ENCODE assay signal across 7 mouse cellular contexts in the genomic region with DNA sequence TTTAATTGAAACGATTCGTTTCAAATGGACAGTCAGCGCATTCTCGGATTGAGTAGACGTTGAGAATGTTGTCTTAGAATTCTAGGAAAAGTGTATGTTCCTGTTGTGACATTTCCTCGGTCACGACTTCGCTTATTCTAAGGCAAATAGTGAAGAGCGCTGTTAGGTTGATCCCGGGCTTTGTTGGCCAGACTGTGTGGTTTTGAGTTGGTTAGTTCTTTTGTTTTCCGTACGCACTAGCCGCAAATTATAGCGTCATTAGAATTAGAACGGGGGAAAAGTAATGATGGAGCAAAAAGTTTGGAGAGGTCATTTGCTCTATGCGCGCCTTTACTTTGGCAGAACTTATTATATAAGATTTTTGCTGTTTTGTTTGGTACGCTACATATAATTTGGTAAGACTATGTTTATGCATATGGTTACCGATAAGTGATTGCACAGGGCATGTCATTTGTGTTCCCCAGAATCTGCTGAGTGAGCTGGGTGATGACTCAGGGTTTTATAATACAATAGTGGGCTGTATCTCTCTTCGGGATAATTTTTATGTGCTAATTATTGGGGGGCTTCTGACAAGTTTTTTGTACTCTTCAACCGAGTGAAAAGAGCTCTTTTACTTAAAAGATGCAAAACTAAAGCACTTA. TPM values are rescaled to one million over a fixed set of nuclear protein-coding genes. Genes with fewer than 3 reads are reported as not detected.
DNase-seq lines count a peak whose midpoint lies in the region; ATAC-seq and TF ChIP-seq lines count a peak whose summit lies in the region.

No protein-coding gene starts in this region.

- no peak for ATAC-seq in forebrain, embryonic 11.5 days (replicated peaks; ENCODE audit: low FRiP score)

- no peak for TF ChIP-seq CTCF in C2C12 (IDR thresholded peaks at IDR 0.05; ENCODE audit: control insufficient read depth, insufficient read depth, insufficient read length)
- TF ChIP-seq CTCF in liver, adult 2 months (IDR thresholded peaks at IDR 0.05; ENCODE audit: low read depth, low read length), result no peak

- no peaks in the 10 kb centered on the region for H3K36me3 ChIP-seq in C2C12 (ENCODE audit: control insufficient read depth, insufficient read depth)
- H3K36me3 ChIP-seq in ES-E14 (ENCODE audit: control insufficient read depth, insufficient read depth, low read length, poor library complexity, severe bottlenecking), result no peaks in the 10 kb centered on the region
- H3K36me3 ChIP-seq in forebrain, embryonic 11.5 days (ENCODE audit: control insufficient read depth, insufficient read depth, low read length), result no peaks in the 10 kb centered on the region
- no peaks in the 10 kb centered on the region for H3K36me3 ChIP-seq in liver, adult 2 months (ENCODE audit: control insufficient read depth, insufficient read depth, low read length)

- WGBS in forebrain, embryonic 11.5 days, result 2% methylated on average over 21 of the region's 21 CpGs
- WGBS in liver, adult 2 months, result 2% methylated on average over 21 of the region's 21 CpGs

- H3K9ac ChIP-seq in ES-E14 (ENCODE audit: insufficient read depth, low read depth, low read length, poor library complexity, severe bottlenecking), result peak overlapping the region; percentile 89; the same call in 1 of the 2 replicates
- H3K9ac ChIP-seq in forebrain, embryonic 11.5 days (ENCODE audit: low read length), result peak overlapping the region; percentile 96
- peak overlapping the region; percentile 69 for H3K9ac ChIP-seq in liver, adult 2 months (ENCODE audit: low read depth, low read length)

- in situ Hi-C loops in ES-E14 (cut with MboI; ENCODE audit: low sequenced_read_pairs in 2 of 2, unreplicated experiment in 2 of 2), result no loop called here

- peaks cover 59% of the 10 kb centered on the region for H3K79me3 ChIP-seq in C2C12 (ENCODE audit: low read depth)

- H3K9me3 ChIP-seq in ES-E14 (ENCODE audit: control insufficient read depth, insufficient read depth, low read depth, low read length), result no peaks in the 10 kb centered on the region
- no peaks in the 10 kb centered on the region for H3K9me3 ChIP-seq in forebrain, embryonic 11.5 days (ENCODE audit: control insufficient read depth, low read length)

- H3K4me3 ChIP-seq in C2C12 (ENCODE audit: insufficient read depth, poor library complexity, severe bottlenecking), result peak overlapping the region; percentile 84
- H3K4me3 ChIP-seq in ES-E14 (ENCODE audit: insufficient read depth in 1 of 2, low read depth in 1 of 2, low read length in 2 of 2, poor library complexity in 1 of 2, severe bottlenecking in 1 of 2), result peak overlapping the region; percentile 85 to 93
- peak overlapping the region; percentile 96 for H3K4me3 ChIP-seq in forebrain, embryonic 11.5 days (ENCODE audit: low read depth, low read length)
- H3K4me3 ChIP-seq in liver, adult 2 months (ENCODE audit: insufficient read depth, low read depth, low read length), result peak overlapping the region; percentile 100

- H3K4me1 ChIP-seq in ES-E14 (ENCODE audit: control insufficient read depth in 2 of 2, insufficient read depth in 2 of 2, low read length in 2 of 2, poor library complexity in 1 of 2), result peaks cover 6 to 9% of the 10 kb centered on the region in 2 experiments; a peak in 3 of 4 replicates
- H3K4me1 ChIP-seq in forebrain, embryonic 11.5 days (replicated peaks; ENCODE audit: control insufficient read depth, insufficient read depth, low read length), result no peaks in the 10 kb centered on the region; the same call in 1 of the 2 replicates
- peaks cover 16% of the 10 kb centered on the region for H3K4me1 ChIP-seq in liver, adult 2 months (ENCODE audit: control insufficient read depth, insufficient read depth, low read length)

- no peak for DNase-seq in ES-E14 (ENCODE audit: low read depth, low spot score)
- DNase-seq in forebrain, embryonic 11.5 days (ENCODE audit: low spot score), result no peak
- peak; percentile 43 for DNase-seq in liver, adult 2 months (ENCODE audit: extremely low read depth, low read depth, low spot score)
- peak; percentile 22 for DNase-seq in retina, embryonic 14.5 days (ENCODE audit: low spot score)
- no peak for DNase-seq in cerebellum, adult 9-10 months
- DNase-seq in kidney, adult 8-10 months, result no peak

- peaks cover 63% of the 10 kb centered on the region for H3K79me2 ChIP-seq in C2C12 (ENCODE audit: control insufficient read depth, insufficient read depth)
- H3K79me2 ChIP-seq in liver, adult 2 months (ENCODE audit: control insufficient read depth, insufficient read depth, low read length), result peaks cover 24% of the 10 kb centered on the region; the same call in 1 of the 2 replicates

- no peaks in the 10 kb centered on the region for H3K27me3 ChIP-seq in C2C12 (ENCODE audit: control insufficient read depth, insufficient read depth, insufficient read length)
- H3K27me3 ChIP-seq in forebrain, embryonic 11.5 days (ENCODE audit: control insufficient read depth, insufficient read depth, low read length), result no peaks in the 10 kb centered on the region
- no peaks in the 10 kb centered on the region for H3K27me3 ChIP-seq in liver, adult 2 months (ENCODE audit: control insufficient read depth, insufficient read depth, low read length)

- peak overlapping the region; percentile 73 for H3K4me2 ChIP-seq in forebrain, embryonic 11.5 days (ENCODE audit: low read depth, low read length, severe bottlenecking)

- TF ChIP-seq POLR2A in liver, adult 2 months (IDR thresholded peaks at IDR 0.05; ENCODE audit: extremely low read depth, insufficient read depth, low read length), result no peak

- H3K27ac ChIP-seq in ES-E14 (ENCODE audit: insufficient read depth, low read depth, low read length, poor library complexity, severe bottlenecking), result no peak overlapping the region
- peak overlapping the region; percentile 84; the same call in 1 of the 2 replicates for H3K27ac ChIP-seq in forebrain, embryonic 11.5 days (ENCODE audit: low read depth, low read length)
- H3K27ac ChIP-seq in liver, adult 2 months (replicated peaks; ENCODE audit: insufficient read depth, low read depth, low read length), result no peak overlapping the region

- peak overlapping the region; percentile 87 for H3ac ChIP-seq in C2C12 (ENCODE audit: control insufficient read depth, insufficient read length, low read depth)

TF ChIP-seq in C2C12, 6 proteins besides CTCF, POLR2A, EP300 and RAD21:
- TF ChIP-seq MAX (IDR thresholded peaks at IDR 0.05) (no peak), USF1 (IDR thresholded peaks at IDR 0.05; ENCODE audit: low read depth) (no peak), CEBPB (IDR thresholded peaks at IDR 0.05; ENCODE audit: low read depth) (no peak), FOSL1 (IDR thresholded peaks at IDR 0.05; ENCODE audit: insufficient read depth, low read length, poor library complexity, severe bottlenecking) (no peak), MYOD1 (IDR thresholded peaks at IDR 0.05; ENCODE audit: control insufficient read depth, insufficient read length, low read depth) (no peak), MYOG (IDR thresholded peaks at IDR 0.05; ENCODE audit: control insufficient read depth, extremely low read depth, insufficient read length) (no peak)

TF ChIP-seq in ES-E14, 5 proteins besides CTCF, POLR2A, EP300 and RAD21:
- TF ChIP-seq MAFK (IDR thresholded peaks at IDR 0.05; ENCODE audit: insufficient read depth, low read depth, low read length) (peak; percentile 60), ZC3H11A (IDR thresholded peaks at IDR 0.05; ENCODE audit: borderline replicate concordance, low read depth, low read length) (no peak)

RNA-seq across cellular contexts. Expression of a gene that starts 1.4 kb away (rescaled TPM):
- polyA plus RNA-seq in C2C12 (2012; fragmentation: generic; extraction: Trizol), result 13.3 TPM
- 64.0 and 91.2 TPM in 2 replicates for total RNA-seq in ES-E14 (2012; rRNA removed)
- 33.1 and 41.7 TPM in 2 replicates for polyA plus RNA-seq in forebrain, embryonic 11.5 days (2014; fragmentation: Nextera tagmentation; extraction: Ambion mirVana)
- 71.4 and 77.8 TPM in 2 replicates for total RNA-seq in liver, adult 2 months (2014; rRNA removed)
- 10.7 and 10.9 TPM in 2 replicates for polyA plus RNA-seq in liver, adult 2 months (2012; rRNA removed)

Comparison
In these comparisons a context has a peak if more than half of its experiments do, and no peak if none do; other contexts are left out.
1. DNase-seq: peak in liver, adult 2 months (single experiment) and retina, embryonic 14.5 days (single experiment); none in ES-E14 (single experiment), forebrain, embryonic 11.5 days (single experiment), cerebellum, adult 9-10 months (single experiment) and kidney, adult 8-10 months (0 of 2).
2. Peak in every context shown above with its lines, with median percentiles within 50 percentile points of each other: H3K4me3 ChIP-seq and H3K9ac ChIP-seq.